Mouse (Mus musculus): ENCODE measurements around the gene Clca3b. TPM values are rescaled to one million over a fixed set of nuclear protein-coding genes. Genes with fewer than 3 reads are reported as not detected.
"Not testable (repeated sequence)": the region's sequence is repeated elsewhere in the genome, so short reads cannot be mapped to it uniquely, and the experiment has no call there.

Clca3b gene
- total and polyA plus RNA-seq, 3 experiments: 0.06 TPM; not detected in 2

DNA sequence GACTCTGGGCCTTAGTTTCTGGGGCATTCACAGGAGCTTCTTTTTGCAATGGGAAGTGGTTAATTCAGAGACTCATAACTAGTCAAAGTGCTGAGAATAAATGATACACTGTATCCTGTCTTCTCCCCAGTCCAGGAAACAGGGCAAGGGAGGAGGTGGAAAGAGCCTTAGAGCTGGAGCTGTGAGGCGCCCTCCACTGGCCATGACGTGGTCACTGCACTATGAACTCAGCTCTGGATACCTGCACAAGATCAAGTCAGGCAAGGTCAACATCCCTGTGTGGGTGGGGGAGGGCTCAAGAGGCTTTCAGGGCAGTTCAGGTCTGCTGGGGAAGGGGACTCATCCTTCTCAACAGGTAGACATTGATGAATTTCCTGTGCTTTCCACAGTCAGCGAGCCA lies 37.3 kb downstream of the Clca3b start:
- 42% methylated on average over 3 of the region's 3 CpGs for WGBS
- Histone ChIP-seq H3K27me3 (ENCODE audit: control insufficient read depth, insufficient read depth, low read length) (no peaks in the 10 kb centered on the region), H3K4me3 (no peak overlapping the region), H3K36me3 (ENCODE audit: control insufficient read depth, insufficient read depth, low read length) (no peaks in the 10 kb centered on the region), H3K79me2 (replicated peaks; ENCODE audit: control insufficient read depth, insufficient read depth, low read length) (no peaks in the 10 kb centered on the region), H3K27ac (no peak overlapping the region), H3K4me1 (ENCODE audit: control insufficient read depth, insufficient read depth, low read length) (no peaks in the 10 kb centered on the region), H3K9ac (ENCODE audit: low read depth, low read length) (no peak overlapping the region)
- no peak for DNase-seq
- intact Hi-C loops (cut with DNase I): loop anchor here (10.0 kb wide), 1 partner anchor 57 kb away; no protein-coding TSS in a partner anchor
- TF ChIP-seq POLR2A (IDR thresholded peaks at IDR 0.05; ENCODE audit: insufficient read depth, low read depth, low read length) (no peak), CTCF (IDR thresholded peaks at IDR 0.05) (no peak), EP300 (IDR thresholded peaks at IDR 0.05; ENCODE audit: insufficient read depth, low read depth, low read length) (no peak)

DNA sequence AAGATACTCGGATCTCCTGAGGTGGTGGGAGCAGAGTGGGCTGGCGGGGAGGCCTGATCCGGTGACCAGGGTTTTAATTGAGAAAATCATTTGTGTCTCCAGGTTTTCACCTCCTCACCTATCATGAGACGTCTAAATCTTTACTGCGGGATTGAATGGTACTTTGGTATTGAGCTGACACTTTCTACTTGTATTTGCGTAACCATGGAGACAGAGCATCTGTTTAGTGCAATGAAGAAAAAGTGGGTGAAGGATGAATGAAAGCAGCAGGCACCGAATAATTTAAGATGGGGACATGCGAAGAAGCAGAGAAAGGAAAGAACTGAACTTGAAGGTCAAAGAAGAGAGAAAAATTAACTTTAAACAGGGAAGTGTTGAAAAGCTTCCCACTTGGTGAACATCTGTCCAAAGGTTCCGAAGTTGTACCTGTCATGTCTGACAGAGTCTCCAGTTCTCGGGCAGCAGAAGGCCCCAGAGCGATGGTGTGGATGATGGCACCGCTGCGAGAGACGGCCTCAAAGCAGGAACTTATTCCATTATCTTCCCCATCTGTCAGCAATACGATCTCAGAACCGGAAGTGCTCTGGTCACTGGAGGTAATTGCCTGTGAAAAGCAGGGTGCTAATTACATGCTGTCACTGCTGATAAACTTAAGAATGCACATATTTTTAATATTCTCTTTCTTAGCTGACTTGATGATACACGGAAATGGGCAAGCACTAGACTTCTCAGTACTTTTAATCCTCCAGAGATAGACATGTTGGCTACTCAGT lies 40.8 kb downstream of the Clca3b start:
- WGBS: 59% methylated on average over 15 of the region's 17 CpGs
- H3K4me3 ChIP-seq; H3K4me1 ChIP-seq (ENCODE audit: control insufficient read depth, insufficient read depth, low read length); H3K36me3 ChIP-seq (ENCODE audit: control insufficient read depth, insufficient read depth, low read length); DNase-seq; intact Hi-C loops (cut with DNase I); H3K9ac ChIP-seq (ENCODE audit: low read depth, low read length); H3K27me3 ChIP-seq (ENCODE audit: control insufficient read depth, insufficient read depth, low read length); H3K27ac ChIP-seq; H3K79me2 ChIP-seq (replicated peaks; ENCODE audit: control insufficient read depth, insufficient read depth, low read length): not testable (repeated sequence)

DNA sequence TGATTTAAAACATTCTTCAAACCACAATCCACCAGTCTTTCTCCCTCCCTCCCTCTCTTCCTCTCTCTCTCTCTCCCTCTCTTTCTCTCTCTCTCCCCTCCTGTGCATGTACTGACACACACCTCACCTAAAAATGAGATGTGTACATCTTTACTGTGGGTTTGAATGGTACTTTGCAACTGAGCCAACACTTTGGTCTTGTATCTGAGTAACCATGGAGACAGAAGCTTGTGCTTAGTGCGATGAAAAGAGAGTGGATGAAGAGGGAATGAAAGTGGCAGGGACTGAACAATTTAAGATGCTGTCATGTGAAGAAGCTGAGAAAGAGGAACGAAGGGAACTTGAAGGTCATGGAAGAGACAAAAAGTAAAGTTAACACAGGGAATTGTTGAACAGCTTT lies 42.5 kb downstream of the Clca3b start:
- DNase-seq; H3K27ac ChIP-seq; H3K27me3 ChIP-seq (ENCODE audit: control insufficient read depth, insufficient read depth, low read length); intact Hi-C loops (cut with DNase I); H3K79me2 ChIP-seq (replicated peaks; ENCODE audit: control insufficient read depth, insufficient read depth, low read length); H3K4me1 ChIP-seq (ENCODE audit: control insufficient read depth, insufficient read depth, low read length); H3K9ac ChIP-seq (ENCODE audit: low read depth, low read length); H3K4me3 ChIP-seq; H3K36me3 ChIP-seq (ENCODE audit: control insufficient read depth, insufficient read depth, low read length): not testable (repeated sequence)
- 59% methylated on average over 2 of the region's 2 CpGs for WGBS

DNA sequence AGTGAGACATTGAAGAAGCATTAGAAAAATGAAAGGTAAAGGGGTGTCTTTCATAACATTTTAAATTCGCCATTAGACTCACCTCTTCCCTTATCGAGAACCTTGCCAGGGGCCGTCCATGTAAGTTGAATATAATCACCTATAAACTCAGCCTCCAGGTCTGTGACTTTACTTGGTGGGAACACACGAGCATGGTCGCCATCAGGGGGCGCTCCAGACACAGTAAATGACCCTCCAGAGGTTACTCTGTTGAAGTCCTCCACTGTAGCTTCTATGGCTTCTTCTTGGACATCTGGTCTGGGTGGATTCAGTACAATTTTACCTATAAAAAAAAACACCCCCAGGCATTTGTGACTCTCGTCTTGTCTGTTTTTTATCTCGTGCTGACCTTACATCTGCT lies 47.3 kb downstream of the Clca3b start:
- TF ChIP-seq CTCF (IDR thresholded peaks at IDR 0.05) (peak; percentile 50), EP300 (IDR thresholded peaks at IDR 0.05; ENCODE audit: insufficient read depth, low read depth, low read length) (no peak)
- Histone ChIP-seq H3K79me2 (replicated peaks; ENCODE audit: control insufficient read depth, insufficient read depth, low read length) (no peaks in the 10 kb centered on the region), H3K27ac (no peak overlapping the region), H3K36me3 (ENCODE audit: control insufficient read depth, insufficient read depth, low read length) (no peaks in the 10 kb centered on the region), H3K4me3 (no peak overlapping the region), H3K9ac (ENCODE audit: low read depth, low read length) (no peak overlapping the region), H3K4me1 (ENCODE audit: control insufficient read depth, insufficient read depth, low read length) (no peaks in the 10 kb centered on the region), H3K27me3 (ENCODE audit: control insufficient read depth, insufficient read depth, low read length) (no peaks in the 10 kb centered on the region)
- peak in 1 of 2 experiments; percentile 22 for DNase-seq
- 36% methylated on average over 8 of the region's 8 CpGs for WGBS
- intact Hi-C loops (cut with DNase I): no loop called here

DNA sequence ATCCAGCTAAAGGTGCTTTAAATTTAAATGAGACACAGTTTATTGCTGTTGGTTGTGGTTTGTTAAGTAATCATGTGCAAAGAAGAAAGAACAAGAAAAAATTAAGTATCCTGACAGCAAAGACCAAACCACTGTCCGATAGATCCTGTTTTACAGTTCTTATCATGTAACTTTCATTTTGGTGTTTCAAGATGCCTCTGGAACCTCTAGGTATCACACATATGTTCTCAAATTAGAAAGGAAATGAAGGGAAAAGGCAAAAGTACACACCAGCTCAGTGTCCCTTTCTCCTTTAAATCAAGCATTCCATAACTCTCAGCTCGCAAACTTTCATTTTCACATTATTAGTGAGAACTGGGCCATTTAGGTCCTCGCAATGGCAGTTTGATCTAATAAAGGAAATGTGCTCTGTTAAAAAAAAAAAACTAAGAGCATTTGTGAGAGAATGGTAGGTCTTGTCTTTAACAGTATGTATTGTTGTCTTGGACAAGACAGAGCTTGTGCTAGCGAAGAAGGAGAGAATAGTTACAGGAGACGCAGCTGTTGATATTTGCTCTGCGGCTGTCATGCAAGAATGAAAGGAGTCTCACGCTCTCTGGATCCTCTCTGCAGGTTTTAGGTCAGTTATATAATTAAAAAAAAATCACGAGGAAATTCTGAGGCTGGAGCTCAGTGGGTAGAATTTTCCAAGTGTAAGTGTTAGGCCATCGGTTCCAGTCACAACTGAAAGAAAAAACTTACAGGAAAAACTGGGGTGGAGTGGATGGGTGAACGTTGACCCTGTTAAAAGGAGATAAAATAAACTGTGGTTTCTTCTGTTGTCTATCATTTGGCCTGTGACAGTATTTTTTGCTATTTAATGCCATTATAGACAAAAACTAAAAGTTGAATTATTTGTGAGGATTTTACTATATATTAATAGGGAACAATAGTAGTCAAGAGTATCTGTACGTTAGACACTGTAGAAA lies 63.7 kb downstream of the Clca3b start:
- Histone ChIP-seq H3K79me2 (replicated peaks; ENCODE audit: control insufficient read depth, insufficient read depth, low read length) (no peaks in the 10 kb centered on the region), H3K27ac (no peak overlapping the region), H3K36me3 (ENCODE audit: control insufficient read depth, insufficient read depth, low read length) (no peaks in the 10 kb centered on the region), H3K27me3 (ENCODE audit: control insufficient read depth, insufficient read depth, low read length) (no peaks in the 10 kb centered on the region), H3K4me1 (ENCODE audit: control insufficient read depth, insufficient read depth, low read length) (no peaks in the 10 kb centered on the region), H3K4me3 (no peak overlapping the region), H3K9ac (ENCODE audit: low read depth, low read length) (no peak overlapping the region)
- TF ChIP-seq POLR2A (IDR thresholded peaks at IDR 0.05; ENCODE audit: insufficient read depth, low read depth, low read length): no peak
- intact Hi-C loops (cut with DNase I): loop anchor here (2.0 kb wide), 1 partner anchor 65 kb away; the partner anchor contains the start of gene Sh3glb1
- no peak for DNase-seq
- 77% methylated on average over 11 of the region's 11 CpGs for WGBS

Other genes starting within 250 kb of the Clca3b start
- gene Sh3glb1, start 129.0 kb downstream of the Clca3b start, total RNA-seq (2021): 100 to 1,000 TPM; 314 to 407 TPM
- gene Sh3glb1, start 129.0 kb downstream of the Clca3b start, polyA plus RNA-seq (2012; rRNA removed): 94.5 and 121 TPM in 2 replicates
- 1 to 10 TPM in 1 of 2 experiments, under 1 TPM in 1; 0.76 to 1.0 TPM for gene Clca3a1, start 88.4 kb downstream of the Clca3b start, total RNA-seq (2021)
- gene Clca3a1, start 88.4 kb downstream of the Clca3b start, polyA plus RNA-seq (2012; rRNA removed): 0.96 and 0.97 TPM in 2 replicates
- under 1 TPM in 1 of 2 experiments, not detected in 1; 0.16 TPM for gene Clca3a2, start 29.9 kb downstream of the Clca3b start, total RNA-seq (2021)
- 0.29 and 0.85 TPM in 2 replicates for gene Clca3a2, start 29.9 kb downstream of the Clca3b start, polyA plus RNA-seq (2012; rRNA removed)
- gene Clca4b, start 83.2 kb upstream of the Clca3b start, total RNA-seq (2021): not detected
- gene Clca4b, start 83.2 kb upstream of the Clca3b start, polyA plus RNA-seq (2012; rRNA removed): not detected in 2 replicates
- gene Clca4a, start 125.7 kb upstream of the Clca3b start, total RNA-seq (2021): not detected
- gene Clca4a, start 125.7 kb upstream of the Clca3b start, polyA plus RNA-seq (2012; rRNA removed): 0.06 TPM in 1 of 2 replicates, not detected in the other
- not detected for gene Clca1, start 183.4 kb upstream of the Clca3b start, total RNA-seq (2021)
- 0.23 TPM in 1 of 2 replicates, not detected in the other for gene Clca1, start 183.4 kb upstream of the Clca3b start, polyA plus RNA-seq (2012; rRNA removed)